Mouse (Mus musculus): ENCODE results near the gene Cdv3.

Gene Cdv3

DNA sequence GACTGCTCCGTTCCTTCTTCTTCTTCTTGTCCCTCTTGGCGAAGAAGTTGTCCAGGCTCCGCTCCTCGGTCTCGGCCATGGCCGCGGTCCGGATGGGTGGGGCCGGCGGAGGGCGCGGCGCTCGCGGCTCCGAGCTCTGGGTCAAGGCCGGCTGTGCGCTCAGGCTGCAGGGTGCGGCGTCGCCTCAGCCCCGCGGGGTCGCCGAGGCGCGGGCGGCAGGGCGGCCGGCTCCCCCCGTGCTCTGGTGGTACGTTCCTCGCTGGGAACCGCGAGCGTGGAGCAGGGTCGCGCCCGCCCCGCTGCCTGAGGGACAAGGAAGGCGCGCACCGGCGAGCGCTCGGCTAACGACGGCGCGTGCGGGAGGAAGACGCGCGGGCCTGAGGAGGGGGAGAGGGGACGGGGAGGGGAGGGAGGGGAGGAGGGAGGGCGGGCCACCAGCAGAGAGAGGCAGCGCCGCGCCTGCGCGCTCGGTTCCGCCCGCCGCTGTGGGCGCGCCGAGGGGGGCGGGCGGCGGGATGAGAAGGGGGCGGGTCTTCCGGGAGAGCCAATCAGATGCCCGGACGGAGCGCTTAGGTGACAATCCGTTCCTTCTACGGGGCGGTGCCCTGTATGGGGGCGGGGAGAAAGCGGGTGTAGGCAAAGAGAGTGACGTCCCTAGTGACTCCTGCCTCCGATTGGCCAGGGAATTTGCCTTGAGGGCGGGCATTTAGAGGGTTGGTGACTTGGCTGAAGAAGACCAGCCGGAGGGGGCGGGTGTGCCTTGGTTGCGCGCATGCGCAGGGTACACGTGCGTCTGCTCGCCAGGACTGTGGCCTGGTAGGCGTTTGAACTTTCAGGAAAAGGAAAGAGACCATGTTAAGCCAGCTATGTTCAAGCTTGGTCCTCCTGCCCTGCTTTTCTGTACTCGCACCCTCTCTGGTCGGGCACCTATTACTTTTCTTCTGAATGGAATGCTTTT, at the start of gene Cdv3:
Cdv3 (minus strand) TSS at position 551 of the 958 bp plus-strand sequence.
- DNase-seq (ENCODE audit: low spot score in 2 of 2): peak; percentile 99 to 100

DNA sequence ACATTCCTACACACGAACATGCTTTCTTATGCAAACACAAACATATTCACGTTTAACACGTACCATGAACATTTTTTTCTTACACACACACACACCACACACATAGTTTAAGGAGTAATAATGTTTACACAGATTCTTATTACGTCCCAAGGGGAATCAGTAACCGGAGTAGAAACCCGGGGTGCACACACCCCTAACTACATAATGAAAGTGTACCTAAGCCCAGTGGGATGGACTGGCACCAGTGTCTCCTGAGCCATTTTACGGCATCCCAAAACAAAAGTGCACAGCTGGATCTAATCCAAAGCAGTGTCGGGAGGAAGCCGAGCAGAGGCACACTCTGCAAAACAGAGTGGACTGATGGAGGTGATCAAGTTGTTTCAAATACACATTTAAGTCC, 47.8 kb upstream of the Cdv3 start:
- no peak for DNase-seq (ENCODE audit: low spot score in 2 of 2)

DNA sequence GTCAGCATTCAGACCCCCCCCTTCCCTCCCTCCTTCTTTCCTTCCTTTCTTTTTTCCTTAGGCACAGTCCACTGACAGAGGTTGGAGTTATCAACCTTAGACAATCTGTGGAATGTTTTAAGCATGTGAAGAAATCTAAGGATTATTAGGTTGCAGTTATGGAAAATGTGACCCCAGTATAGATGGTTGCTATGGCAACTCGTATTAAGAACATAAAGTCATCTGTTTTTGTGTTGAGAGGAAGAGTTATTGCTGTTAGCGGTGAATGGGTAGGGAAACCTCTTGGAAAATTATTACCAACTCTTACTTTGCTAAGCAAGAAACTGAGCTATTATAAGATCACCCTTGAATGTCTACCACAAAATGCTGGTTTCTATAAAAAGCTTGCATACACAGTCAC, 43.5 kb upstream of the Cdv3 start:
- no peak for DNase-seq (ENCODE audit: low spot score in 2 of 2)

DNA sequence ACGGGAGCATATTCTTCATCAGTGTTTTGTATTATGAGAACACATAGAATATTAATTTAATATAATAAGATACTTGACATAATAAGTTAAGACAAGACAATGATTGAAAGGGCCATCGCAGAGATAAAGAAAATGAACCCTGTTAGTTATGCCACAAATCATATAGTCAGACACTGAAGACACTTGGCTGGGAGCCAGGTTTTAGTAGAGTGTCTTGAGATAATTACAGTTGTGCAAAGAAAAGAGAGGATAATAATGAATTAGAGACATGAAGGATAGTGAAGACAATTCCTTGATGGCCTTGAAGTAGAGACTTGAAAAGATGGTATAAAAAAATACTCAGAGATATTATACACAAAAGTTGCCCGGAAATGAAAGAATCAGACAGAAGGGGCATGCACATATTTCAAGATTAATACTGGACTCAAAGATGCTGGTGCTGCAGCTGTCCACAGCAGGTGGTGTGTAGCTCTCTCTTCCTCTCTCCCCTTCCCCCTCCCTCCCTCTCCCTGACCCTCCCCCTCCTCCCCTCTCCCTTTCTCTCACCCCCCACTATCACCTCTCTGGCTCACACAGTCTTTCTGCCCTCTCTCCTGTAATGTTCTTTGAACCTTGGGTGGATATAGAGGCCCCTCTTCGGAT, 42.6 kb upstream of the Cdv3 start:
- DNase-seq (ENCODE audit: low spot score in 2 of 2): no peak

DNA sequence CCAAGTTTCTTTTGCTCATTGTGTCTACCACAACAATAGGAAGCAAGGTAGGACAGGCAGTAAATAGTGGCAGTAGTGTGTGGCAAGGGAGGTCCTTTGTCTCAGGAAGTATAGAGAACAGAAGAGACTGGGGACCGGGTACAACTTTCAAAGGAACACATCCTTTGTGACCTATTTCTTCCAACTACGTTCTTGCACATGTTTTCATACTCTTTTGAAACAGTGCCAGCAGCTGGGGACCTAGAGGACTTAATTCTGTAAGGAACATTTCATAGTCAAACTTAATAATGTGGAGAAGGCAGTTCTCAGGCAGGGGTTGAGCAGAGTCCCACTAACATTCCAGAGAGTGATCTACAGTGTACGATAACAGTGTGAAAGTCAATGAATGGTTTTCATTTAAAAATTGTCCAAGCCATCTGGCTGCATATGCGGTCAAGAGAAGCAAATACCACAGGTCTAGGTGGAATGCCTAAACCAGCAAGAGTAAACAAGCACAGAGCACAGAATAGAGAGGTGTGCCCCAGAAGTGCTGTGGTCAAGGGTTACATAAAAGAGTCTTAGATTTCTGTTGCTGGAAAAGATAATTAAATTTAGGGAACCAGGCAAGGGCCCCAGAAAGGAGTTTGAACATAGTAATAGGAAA, 37.8 kb upstream of the Cdv3 start:
- no peak for DNase-seq (ENCODE audit: low spot score in 2 of 2)

DNA sequence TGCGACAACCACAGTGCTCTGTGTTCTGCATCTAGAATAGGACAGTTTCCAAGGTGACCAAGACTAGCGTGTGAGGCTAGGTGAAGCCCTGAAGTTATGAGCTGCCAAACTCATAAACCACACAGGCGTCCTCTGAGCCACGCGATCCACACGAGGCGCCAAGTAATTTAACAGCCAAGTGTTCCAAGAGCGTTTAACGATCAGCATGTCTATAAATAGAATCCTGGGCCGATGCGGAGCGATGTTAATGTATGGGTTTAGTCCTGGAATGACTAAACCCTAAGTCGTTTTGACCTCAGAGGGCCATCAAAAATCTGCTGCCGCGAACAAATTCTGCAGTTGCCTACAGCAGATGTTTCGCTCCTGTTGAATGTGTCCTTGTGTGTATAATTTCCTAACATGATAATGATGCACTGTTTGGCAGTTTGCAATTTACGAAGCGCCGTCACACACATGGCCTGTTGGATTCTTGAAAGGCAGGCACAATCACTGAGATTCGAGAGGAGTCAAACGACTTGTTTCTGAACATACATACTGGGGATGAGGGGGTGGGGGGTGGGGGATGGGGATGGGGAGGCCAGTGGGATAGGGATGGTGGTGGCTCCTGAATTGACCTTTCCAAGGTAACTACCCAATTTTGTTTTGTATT, 33.0 kb upstream of the Cdv3 start:
- peak; percentile 2 to 14 for DNase-seq (ENCODE audit: low spot score in 2 of 2)

DNA sequence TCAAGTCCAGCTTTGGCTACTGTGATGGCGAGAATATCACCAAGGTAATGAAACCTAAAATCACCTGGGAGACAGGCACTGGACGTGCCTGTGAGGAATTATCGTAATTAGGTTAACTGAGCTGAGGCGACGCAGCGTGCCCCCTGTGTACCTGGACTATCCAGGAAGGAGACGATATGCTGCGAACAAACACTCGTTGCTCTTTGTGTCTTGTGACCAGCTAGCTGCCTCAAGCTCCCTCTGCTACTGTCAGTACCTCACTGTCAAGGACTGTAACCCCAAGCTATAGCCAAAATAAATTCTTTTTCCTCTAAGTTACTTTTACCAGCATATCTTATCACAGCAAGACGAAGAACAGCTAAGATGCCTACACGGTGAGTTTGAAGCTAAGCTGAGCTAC, 27.6 kb upstream of the Cdv3 start:
- no peak for DNase-seq (ENCODE audit: low spot score in 2 of 2)

DNA sequence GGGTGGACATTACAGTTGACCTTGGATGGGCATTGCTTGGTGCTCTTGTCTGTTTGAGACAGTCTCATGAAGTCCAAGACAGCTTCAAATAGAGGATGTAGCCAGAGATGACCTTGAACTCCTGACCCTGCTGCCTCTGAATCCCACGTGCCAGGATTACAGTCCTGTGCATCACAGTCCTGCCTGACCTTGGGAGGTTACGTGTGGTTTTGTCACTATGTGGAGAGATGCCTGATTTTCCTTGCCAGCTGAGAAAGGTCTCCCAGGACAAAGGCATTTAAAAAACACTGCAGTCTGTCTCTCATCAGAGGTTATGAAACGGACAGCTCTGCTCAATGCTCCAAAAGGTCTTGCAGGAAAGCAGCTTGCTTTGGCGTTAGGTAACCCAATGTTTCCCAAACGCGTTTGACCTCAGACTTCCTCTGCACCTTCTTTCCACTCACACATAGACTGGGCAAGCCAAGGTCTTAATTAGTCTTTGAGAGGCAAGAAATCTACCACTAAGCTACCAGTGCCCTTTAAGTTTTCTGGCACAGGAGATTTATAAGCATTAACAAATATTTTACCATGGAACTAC, 26.2 kb upstream of the Cdv3 start:
- DNase-seq (ENCODE audit: low spot score in 2 of 2): no peak

DNA sequence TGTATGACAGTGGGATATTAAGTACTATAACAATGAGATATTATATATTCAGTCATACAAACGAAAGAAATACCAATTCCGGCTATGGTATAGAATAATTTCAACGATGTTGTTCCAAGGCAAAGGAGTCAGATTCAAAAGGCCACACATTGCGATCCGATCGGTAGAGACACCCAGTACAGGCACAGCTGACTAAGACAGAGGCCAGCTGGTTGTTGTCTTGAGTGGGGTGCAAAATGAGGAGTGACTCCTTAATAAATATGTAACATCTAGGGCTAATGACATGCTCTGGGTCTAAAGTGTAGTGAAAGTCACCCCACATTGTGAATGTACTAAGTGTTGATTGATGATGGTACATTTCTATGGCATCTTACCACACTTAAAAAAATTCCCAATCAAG, 23.6 kb upstream of the Cdv3 start:
- no peak for DNase-seq (ENCODE audit: low spot score in 2 of 2)

DNA sequence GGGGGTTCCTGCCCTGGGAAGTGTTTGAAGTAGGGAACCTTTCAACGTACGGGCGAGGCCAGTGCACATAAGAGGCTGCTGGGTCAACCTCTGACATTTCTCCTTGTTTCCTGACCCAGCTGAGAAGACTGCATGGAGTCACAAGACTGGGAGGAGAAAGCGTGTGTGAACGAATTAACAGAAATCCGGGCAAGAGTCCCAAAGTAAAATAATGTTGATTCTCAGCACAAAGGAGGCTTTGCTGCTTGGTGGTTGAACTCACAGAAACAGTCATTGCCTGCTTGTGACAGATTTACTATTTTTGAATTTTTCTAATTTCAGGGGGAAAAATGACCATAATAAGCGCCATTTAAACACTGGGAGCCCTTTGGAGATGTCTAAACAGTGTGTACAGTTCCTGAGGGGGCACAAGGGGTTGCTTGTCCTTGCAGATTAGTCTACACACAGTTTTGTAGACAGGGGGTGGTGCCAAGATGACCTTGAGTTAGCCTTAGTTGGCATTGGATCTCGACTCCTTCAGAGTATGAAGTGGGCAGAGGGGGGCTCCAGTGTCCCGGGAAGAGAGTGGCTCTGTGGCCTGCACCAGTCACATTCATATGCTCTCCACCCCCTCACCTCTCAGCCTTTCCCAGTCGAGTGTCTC, 21.5 kb upstream of the Cdv3 start:
- DNase-seq (ENCODE audit: low spot score in 2 of 2): no peak

DNA sequence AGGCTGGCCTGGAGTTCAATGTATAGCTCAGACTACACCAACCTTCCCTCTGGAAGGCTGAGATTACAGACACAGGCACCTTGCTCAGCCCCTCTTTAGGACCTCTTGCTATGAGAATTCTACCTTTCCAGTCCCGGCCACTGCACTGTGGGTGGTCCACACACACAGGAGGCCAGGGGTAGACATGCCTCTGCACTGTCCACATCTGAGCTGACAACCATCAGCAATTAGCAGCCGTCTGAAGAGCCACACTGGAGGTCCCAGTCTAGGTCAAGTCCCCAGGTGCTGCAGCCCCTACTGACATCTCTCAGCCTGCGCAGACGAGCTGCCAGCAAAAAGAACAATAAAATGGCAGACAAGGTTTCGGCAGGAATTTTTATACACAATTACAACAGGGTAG, 20.9 kb upstream of the Cdv3 start:
- no peak for DNase-seq (ENCODE audit: low spot score in 2 of 2)

DNA sequence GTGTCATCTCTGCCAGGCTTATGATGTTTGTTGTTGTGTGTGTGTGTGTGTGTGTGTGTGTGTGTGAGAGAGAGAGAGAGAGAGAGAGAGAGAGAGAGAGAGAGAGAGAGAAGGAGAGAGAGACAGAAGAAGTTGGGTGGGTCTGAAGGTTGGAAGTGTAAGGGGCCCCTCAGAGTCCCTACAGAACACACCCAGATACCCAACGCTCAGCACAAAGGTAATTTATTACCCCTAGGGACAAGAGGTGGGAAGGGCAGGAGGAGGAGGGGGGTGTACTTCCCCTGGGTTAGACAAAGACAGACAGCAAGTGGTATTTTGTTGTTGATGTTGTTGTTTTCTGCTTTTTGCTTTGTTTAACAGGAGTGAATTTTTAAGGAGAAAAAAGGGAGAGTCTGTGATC, 20.0 kb upstream of the Cdv3 start:
- no peak for DNase-seq (ENCODE audit: low spot score in 2 of 2)

DNA sequence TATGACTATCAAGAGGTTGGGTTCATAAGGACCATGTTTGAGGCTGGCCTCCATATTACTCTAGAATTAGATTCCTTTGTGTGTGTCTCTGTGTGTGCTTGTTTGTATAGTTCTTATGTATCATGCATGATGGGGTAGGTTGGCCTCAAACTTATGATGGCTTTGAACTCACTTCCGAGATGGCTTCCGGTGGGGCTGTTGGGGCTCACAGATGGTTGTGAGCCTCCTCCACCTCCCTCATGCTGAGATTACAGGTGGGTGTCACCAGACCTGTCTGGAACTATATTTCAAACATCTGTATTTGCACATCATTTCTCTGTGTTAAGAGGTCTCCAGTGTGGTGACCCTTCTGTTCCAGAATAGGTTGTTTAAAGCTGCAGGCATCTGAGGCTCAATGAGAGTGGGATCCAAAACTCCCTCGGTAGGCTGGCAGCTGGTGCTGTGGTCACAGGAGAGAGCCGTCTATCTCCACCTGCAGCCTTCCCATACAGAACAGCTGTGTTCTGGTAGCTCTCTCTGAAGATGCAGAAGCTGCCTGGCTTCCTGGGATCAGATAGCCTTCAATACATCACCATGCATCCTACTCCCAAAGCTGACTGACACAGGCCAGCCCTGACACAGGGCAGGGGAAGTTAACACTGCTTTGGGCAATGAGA, 18.6 kb upstream of the Cdv3 start:
- DNase-seq (ENCODE audit: low spot score in 2 of 2): no peak

DNA sequence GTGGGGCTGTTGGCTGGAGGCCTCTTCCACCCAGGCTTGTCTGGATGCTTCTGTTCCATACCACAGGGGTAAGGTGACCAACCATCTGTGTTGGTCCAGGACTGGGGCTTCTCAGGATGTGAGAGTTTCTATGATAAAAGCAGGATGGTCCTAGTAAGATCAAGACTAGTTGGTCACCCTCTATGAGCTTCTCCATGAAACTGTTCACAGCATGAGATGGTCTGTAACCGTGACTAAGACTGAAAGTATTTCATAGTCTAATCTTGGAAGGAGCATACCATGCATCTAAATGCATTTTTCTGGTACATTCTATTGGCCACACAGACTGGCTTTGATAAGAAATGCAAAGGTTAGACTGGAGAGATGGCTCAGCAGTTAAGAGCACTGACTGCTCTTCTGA, 17.9 kb upstream of the Cdv3 start:
- no peak for DNase-seq (ENCODE audit: low spot score in 2 of 2)

DNA sequence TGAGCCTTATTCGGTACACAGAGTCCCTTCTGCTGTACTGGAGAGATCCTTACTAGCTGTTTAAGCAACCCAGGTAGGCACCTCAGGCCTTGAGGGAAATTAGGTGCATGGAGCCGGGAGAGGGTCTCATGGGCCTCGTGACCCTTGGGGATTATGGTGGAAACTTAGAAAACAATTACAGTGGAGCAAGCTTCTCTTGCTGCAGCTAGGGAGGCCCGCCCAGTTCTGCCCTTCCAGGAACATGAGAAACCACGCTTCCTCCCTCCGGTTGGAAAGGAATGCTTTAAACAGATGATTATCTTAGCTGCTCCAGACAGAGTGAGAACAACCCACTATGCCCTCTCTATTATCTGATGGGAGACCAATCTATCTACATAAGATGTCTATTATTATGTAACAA, 17.3 kb upstream of the Cdv3 start:
- no peak for DNase-seq (ENCODE audit: low spot score in 2 of 2)

DNA sequence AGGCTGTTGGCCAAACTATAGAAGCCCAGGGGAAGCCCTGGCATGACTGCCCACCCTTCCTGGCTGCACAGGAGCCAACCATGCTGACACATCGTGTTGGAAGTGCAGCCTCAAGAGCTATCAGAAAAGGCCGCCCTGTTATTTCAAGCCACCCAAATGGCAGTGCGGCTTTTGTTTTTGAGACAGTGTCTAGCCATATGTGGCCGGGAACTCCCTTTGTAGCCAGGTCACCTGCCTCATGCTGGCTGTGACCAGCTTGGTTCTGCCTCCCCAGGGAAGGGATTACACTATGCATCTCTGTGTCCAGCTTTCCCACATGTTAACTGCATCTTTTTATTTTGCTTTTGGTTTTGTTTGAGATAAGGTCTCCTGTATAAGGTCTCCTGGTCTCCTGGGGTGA, 14.9 kb upstream of the Cdv3 start:
- DNase-seq (ENCODE audit: low spot score in 2 of 2): no peak

DNA sequence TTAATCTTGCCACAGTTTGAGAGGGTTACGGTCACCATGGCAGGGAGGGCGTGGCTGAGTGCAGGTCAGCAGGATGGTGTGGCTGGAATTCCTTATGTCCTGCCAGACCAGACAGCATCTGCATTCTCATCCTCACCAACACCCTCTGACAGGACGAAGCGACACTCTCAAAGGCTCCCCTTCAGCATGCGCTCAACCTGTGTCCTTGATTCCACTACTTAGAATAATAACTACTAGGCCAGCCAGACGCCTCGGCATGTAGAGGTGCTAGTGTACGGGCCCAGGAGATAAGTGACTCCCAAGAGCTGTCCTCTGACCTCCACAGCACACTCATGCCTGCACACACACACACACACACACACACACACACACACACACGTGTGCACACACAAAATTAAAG, 13.6 kb upstream of the Cdv3 start:
- no peak for DNase-seq (ENCODE audit: low spot score in 2 of 2)

DNA sequence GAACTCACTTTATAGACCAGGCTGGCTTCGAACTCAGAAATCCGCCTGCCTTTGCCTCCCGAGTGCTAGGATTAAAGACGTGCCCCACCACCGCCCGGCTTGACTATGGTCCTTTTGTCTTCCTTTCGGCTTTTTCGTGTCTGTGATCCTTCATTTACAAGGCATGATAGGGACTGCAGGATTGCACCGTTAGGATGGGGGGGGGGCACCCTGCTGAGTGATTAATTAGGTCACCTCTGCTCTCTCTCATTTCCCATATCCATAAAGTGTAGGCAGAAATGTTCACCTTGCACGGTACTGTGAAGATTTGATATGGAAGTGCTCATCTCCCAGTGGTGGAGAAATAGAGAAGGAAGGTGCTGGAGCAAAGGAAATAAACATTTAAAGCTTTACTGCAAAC, 13.0 kb upstream of the Cdv3 start:
- DNase-seq (ENCODE audit: low spot score in 2 of 2): no peak

DNA sequence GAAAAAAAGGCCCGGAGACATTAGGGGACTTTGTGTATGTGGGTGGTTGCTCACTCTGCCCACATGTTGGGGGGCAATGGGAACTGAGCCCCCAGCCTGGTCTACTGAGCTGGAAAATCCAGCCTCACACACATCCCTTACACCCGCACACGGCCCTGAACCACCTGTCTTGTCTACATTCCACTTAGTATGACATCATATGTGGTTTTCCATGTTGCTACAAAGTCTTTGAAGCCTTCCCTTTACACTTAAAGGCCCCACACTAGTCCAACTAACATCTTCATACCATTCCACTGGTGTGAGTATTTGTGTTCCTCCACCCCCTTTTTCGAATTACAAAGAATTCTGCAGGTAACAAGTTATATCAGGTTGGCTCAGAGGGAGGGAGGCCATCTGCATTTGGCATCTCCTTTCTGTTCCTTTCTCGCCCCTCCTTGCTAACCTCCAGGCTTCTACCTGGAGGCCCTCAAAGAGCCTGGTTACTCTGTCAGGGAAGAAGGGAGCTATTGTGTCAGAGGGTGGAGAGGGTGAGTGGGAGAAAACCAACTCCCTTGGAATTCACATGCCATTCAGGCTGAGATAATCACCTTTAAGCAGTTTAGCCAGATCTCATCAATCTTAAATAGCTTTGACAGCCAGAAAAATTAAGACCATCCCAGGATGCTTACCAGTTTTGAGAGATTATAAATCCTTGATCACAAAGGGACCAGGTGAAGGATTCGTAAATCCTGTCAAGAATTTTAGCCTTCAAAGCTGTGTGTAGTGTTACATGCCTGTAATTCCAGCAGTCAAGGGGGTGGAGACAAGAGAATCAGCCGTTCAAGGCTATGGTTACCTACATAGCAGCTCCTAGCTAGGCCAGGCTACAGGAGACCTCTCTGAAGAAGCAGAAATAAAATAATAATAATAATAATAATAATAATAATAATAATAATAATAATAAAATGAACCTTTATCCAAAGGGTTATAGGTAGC, 11.0 kb upstream of the Cdv3 start:
- DNase-seq (ENCODE audit: low spot score in 2 of 2): no peak
